ENCODE assay signal across 17 mouse cellular contexts in the genomic region with DNA sequence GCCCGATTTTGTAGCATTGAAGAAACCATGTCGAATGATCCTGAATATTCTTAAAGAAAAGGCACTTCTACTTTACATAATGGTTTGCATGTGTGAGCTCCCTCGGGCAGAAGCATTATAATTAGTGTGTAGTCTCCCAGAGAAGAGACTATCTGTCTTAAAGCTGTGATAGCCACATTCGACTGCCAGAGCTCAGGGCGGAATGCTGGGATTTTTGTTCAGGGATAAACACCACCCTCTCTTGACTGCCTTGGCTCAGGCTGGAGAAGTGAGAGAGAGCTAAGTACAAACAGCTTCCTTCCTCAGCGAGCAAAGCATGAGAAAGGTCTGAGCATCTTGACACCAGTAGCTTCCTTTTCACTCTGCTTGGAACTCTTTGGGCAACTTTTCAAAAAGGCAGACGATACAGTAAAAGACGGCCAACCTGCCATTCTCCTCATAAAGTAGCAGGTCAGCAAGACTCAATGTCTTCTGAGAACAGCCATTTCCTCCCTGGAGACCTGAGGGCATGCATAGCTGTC.
A peak's percentile ranks its signal among the peaks of the same experiment; 100 is the strongest.
DNase-seq lines count a peak whose midpoint lies in the region; ATAC-seq lines count a peak whose summit lies in the region.
"Had no signal": no experiment of that assay in that cellular context is flagged by ENCODE, and none has a peak within 500 bp of the region (broad histone marks: within the 10 kb centered on the region; RNA-seq: fewer than 3 reads in every experiment).

No protein-coding gene starts in this region.

- no peak for DNase-seq in frontal cortex, postnatal 10 days (ENCODE audit: low spot score in 2 of 2)
- peak; percentile 20 for DNase-seq in kidney, adult 9 months
- DNase-seq in kidney, postnatal 4 days: no peak
- DNase-seq in midbrain, embryonic 14.5 days: peak; percentile 18
- DNase-seq in cerebellum, adult 18-20 months: no peak
- no peak for DNase-seq in cerebellum, postnatal 10 days
- DNase-seq: adrenal gland, postnatal 25 days; cerebellum, postnatal 25 days; lung, postnatal 14 days; right cerebral cortex, adult 18-20 months; thymus, postnatal 14 days had no signal

- 0 out of 2 replicates have a peak, but pooled peaks cover 2% of the 10 kb centered on the region for H3K4me1 ChIP-seq in midbrain, embryonic 14.5 days (ENCODE audit: control insufficient read depth, insufficient read depth, low read length)
- H3K4me1 ChIP-seq in midbrain, embryonic 13.5 days (replicated peaks): peaks cover 7% of the 10 kb centered on the region; the same call in 1 of the 2 replicates
- H3K4me1 ChIP-seq: midbrain, embryonic 10.5 days had no signal

- no peak overlapping the region for H3K9ac ChIP-seq in midbrain, embryonic 14.5 days (replicated peaks; ENCODE audit: low read length)
- no peak overlapping the region for H3K9ac ChIP-seq in midbrain, embryonic 13.5 days (replicated peaks)
- H3K9ac ChIP-seq: limb, embryonic 15.5 days had no signal

- H3K4me3 ChIP-seq in midbrain, embryonic 14.5 days (replicated peaks; ENCODE audit: low read depth, low read length): no peak overlapping the region
- H3K4me3 ChIP-seq in midbrain, embryonic 13.5 days (replicated peaks): no peak overlapping the region
- H3K4me3 ChIP-seq: limb, embryonic 15.5 days; midbrain, embryonic 10.5 days had no signal

- no peaks in the 10 kb centered on the region for H3K9me3 ChIP-seq in midbrain, embryonic 14.5 days (ENCODE audit: control insufficient read depth, low read length)
- no peaks in the 10 kb centered on the region for H3K9me3 ChIP-seq in midbrain, embryonic 13.5 days
- H3K9me3 ChIP-seq: limb, embryonic 15.5 days; midbrain, embryonic 10.5 days had no signal

- no peaks in the 10 kb centered on the region for H3K36me3 ChIP-seq in midbrain, embryonic 14.5 days (ENCODE audit: control insufficient read depth, insufficient read depth, low read length)
- H3K36me3 ChIP-seq in midbrain, embryonic 13.5 days: no peaks in the 10 kb centered on the region
- H3K36me3 ChIP-seq: limb, embryonic 15.5 days; midbrain, embryonic 10.5 days had no signal

- no peak overlapping the region for H3K4me2 ChIP-seq in midbrain, embryonic 14.5 days (ENCODE audit: low read length)
- no peak overlapping the region for H3K4me2 ChIP-seq in midbrain, embryonic 13.5 days (replicated peaks)
- H3K4me2 ChIP-seq: limb, embryonic 15.5 days had no signal

- H3K27ac ChIP-seq in midbrain, embryonic 14.5 days (replicated peaks; ENCODE audit: low read depth, low read length): no peak overlapping the region
- H3K27ac ChIP-seq in midbrain, embryonic 13.5 days: no peak overlapping the region
- H3K27ac ChIP-seq: limb, embryonic 15.5 days; midbrain, embryonic 10.5 days had no signal

- ATAC-seq in frontal cortex, adult (ENCODE audit: low TSS enrichment): peak; percentile 79
- ATAC-seq in midbrain, embryonic 14.5 days (ENCODE audit: low FRiP score, low TSS enrichment): no peak
- ATAC-seq in midbrain, embryonic 13.5 days: no peak
- ATAC-seq: activated CD4-positive, CD25-positive, alpha-beta regulatory T cell, adult 4 months; inflammation-experienced regulatory T-cells, adult 6 months had no signal

- WGBS in midbrain, embryonic 14.5 days: 66% methylated on average over 8 of the region's 8 CpGs
- 73% methylated on average over 8 of the region's 8 CpGs for WGBS in midbrain, embryonic 13.5 days

- no peaks in the 10 kb centered on the region for H3K27me3 ChIP-seq in midbrain, embryonic 14.5 days (ENCODE audit: control insufficient read depth, insufficient read depth, low read length)
- H3K27me3 ChIP-seq in midbrain, embryonic 13.5 days: no peaks in the 10 kb centered on the region

Comparison
In these comparisons a context has a peak if more than half of its experiments do, and no peak if none do; other contexts are left out.
1. DNase-seq: peak in kidney, adult 9 months (single experiment) and midbrain, embryonic 14.5 days (single experiment); none in frontal cortex, postnatal 10 days (0 of 2), kidney, postnatal 4 days (0 of 2), cerebellum, adult 18-20 months (0 of 2) and cerebellum, postnatal 10 days (0 of 2).